Mouse (Mus musculus) testis, adult 2 months (tissue): ENCODE results near the gene Gm21958. TPM values are rescaled to one million over a fixed set of nuclear protein-coding genes. Genes with fewer than 3 reads are reported as not detected.

Source experiments
- H3K27ac ChIP-seq: fragments of 200-500 bp; 2 replicates; pipeline ENCODE4 v1.5.1; 2012; ENCODE audit warnings: low read depth, low read length; ENCODE audit not compliant: control insufficient read depth, insufficient read depth
- H3K27me3 ChIP-seq: fragments of 200-500 bp; 2 replicates; pipeline ENCODE4 v1.6.1; 2012; ENCODE audit warnings: mild to moderate bottlenecking, low read length, moderate library complexity; ENCODE audit not compliant: control insufficient read depth, insufficient read depth
- H3K36me3 ChIP-seq: fragments of 200-500 bp; 2 replicates; pipeline ENCODE4 v1.6.1; 2012; ENCODE audit warnings: mild to moderate bottlenecking, low read length; ENCODE audit not compliant: control insufficient read depth, insufficient read depth
- H3K4me1 ChIP-seq: fragments of 200-500 bp; 2 replicates; pipeline ENCODE4 v1.6.1; 2012; ENCODE audit warnings: low read length; ENCODE audit not compliant: control insufficient read depth, insufficient read depth
- H3K4me3 ChIP-seq: fragments of 200-500 bp; 2 replicates; pipeline ENCODE4 v1.5.1; 2012; ENCODE audit warnings: low read depth, mild to moderate bottlenecking, low read length, moderate library complexity, mixed read lengths; ENCODE audit not compliant: control insufficient read depth
- CTCF ChIP-seq: fragments of 200-500 bp; IDR thresholded peaks from 2 replicates; pipeline ENCODE4 v1.5.1; 2012; ENCODE audit warnings: low read depth, mild to moderate bottlenecking, inconsistent platforms, low read length, moderate library complexity; ENCODE audit not compliant: control insufficient read depth, insufficient read depth, insufficient replicate concordance
- POLR2A ChIP-seq: fragments of 200-500 bp; IDR thresholded peaks from 2 replicates; pipeline ENCODE4 v1.6.1; 2012; ENCODE audit warnings: low read depth, mild to moderate bottlenecking, inconsistent platforms, low read length, moderate library complexity; ENCODE audit not compliant: control insufficient read depth
- polyA plus RNA-seq: library from polyadenylated mRNA; depleted of rRNA; stranded (reverse); fragments of >200 nt; gene quantifications from 2 replicates; pipeline ENCODE4 v1.2.3, GENCODE M21; 2012

Gm21958 gene
- polyA plus RNA-seq, 1 experiment: not detected

DNA sequence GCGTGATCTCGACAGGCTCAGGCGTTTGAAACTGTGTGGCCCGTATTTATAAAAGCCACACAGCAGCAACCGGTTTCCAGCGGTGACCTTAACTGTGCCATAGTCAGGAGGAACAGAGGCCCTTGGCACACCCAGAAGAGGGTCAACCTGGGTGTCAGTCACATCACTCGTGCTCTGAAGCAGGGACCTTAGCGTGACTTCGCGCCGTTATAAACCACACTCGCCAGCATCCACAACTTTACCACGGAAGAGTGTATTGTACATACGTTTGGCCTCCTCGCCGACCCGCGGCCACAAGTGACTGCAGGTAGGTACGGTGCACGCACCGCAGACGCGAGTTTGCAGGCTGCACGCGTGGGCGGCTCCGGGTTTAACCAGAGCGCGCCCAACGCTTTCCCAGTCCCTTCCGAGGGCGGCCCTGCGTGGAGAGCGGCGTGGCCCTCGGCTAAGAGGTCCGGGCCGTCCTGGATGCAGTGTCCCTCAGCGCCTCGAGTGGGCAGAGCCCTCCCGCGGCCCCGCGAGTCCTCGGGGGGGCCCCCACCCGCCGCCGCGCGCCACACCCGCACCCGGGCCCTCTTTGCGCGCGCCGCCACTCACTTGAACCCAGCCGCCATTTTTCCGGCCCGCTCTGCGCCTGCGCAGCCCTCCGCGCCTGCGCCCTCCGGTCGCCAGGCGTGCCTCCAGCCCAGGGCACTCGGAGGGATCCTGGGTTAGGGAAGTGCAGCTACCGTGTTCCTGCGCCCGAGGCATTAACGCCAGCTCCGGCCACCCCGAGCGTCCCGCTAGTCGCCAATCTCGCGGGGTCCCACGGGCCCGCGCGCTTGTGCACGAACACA, 20.5 kb upstream of the Gm21958 start:
- H3K27me3 ChIP-seq: no peaks in the 10 kb centered on the region
- TF ChIP-seq POLR2A (peak; percentile 80; the same call in 1 of the 2 replicates), CTCF (no peak)
- H3K27ac ChIP-seq: peak overlapping the region; percentile 83
- peaks cover 3% of the 10 kb centered on the region for H3K4me1 ChIP-seq
- H3K36me3 ChIP-seq: no peaks in the 10 kb centered on the region
- peak overlapping the region; percentile 90 for H3K4me3 ChIP-seq

DNA sequence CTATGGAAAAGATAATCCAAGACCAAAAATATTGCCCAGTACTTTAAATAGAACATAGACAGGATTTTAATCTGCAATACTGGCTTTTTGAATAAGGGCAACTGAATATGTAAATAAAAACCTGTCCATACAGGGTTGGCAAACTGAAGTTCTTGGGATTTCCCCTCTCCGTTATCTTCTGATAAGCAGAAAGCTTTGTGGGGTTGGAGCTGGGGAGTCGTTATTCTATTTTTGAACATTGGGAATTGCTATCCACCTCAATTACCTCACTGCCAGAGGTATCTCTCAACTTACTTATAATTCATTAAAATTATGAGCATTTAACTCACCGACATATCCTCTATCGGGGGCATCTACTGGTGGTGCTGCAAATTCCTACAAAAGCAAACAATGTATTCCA, 18.2 kb upstream of the Gm21958 start:
- TF ChIP-seq CTCF: no peak
- no peak for TF ChIP-seq POLR2A
- Histone ChIP-seq H3K27ac (no peak overlapping the region), H3K4me3 (no peak overlapping the region), H3K4me1 (peaks cover 3% of the 10 kb centered on the region), H3K27me3 (no peaks in the 10 kb centered on the region), H3K36me3 (peaks cover 2% of the 10 kb centered on the region)

DNA sequence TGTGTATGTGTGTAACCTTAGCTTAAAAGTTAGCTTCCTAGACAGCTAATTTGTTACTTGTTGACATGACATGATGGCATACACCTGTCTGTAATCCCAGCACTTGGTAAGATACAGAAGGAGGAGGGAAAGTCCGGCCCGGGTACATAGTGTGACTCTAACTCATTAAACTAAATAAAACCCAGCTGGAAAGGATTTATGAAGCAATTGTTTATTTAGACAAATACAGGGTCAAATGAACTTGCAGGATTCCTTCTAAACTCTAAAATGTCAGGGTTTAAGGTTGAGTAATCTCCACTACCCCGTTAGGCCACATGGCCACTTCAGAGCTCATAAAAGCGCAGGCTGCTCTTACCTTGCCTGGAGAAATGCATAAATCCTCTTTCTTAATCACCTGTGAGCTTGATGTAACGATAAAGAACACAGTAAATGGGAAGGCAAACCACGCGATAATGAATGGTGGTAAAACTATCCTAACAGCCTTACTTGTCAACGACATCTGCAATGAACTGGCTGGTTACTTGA, 17.5 kb upstream of the Gm21958 start:
- Histone ChIP-seq H3K36me3 (peaks cover 2% of the 10 kb centered on the region), H3K27ac (no peak overlapping the region), H3K27me3 (no peaks in the 10 kb centered on the region), H3K4me3 (no peak overlapping the region), H3K4me1 (peaks cover 3% of the 10 kb centered on the region)
- no peak for TF ChIP-seq CTCF
- TF ChIP-seq POLR2A: no peak

DNA sequence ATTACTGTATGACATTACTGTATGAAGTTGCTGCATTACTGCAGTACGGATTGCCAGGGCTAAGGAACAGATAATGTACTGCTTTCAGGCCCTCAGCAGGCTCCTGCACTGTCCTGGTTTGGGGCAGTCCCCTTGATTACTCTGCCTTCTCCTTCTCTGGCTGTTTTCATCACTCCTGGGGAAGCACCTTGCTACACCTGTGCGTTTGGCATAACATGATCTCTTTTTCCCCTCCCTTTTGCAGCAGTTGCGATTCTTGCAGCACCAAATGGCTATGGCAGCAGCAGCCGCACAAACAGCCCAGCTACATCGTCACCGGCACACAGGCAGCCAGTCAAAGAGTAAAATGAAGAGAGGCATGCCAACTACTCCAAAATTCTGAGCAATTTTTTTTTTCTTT, 13.9 kb upstream of the Gm21958 start:
- H3K4me3 ChIP-seq: no peak overlapping the region
- H3K36me3 ChIP-seq: peaks cover 3% of the 10 kb centered on the region
- no peak overlapping the region for H3K27ac ChIP-seq

DNA sequence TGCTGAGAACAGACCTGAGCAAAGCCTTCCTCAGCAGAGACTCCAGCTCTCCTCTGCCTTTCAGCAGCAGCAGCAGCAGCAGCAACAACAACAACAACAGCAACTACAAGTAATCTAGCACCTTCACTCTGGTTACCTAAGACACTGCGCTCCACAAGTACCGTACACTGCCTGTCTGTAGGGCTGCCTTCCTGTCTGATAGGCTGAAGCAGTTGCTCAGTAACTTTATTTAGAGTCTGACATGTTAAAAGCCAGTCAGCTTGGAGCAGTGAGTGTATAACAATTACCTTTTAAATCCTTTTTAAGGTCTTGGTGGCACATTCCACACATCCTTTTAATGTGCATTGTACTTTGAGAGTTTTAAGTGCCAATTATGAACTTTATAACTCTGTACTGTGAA, 13.4 kb upstream of the Gm21958 start:
- Histone ChIP-seq H3K27ac (no peak overlapping the region), H3K4me1 (no peaks in the 10 kb centered on the region), H3K27me3 (no peaks in the 10 kb centered on the region), H3K36me3 (peaks cover 3% of the 10 kb centered on the region), H3K4me3 (no peak overlapping the region)
- TF ChIP-seq CTCF (no peak), POLR2A (no peak)

More for the DNA sequence above, 13.9 kb upstream of the Gm21958 start:
- H3K4me1 ChIP-seq: no peaks in the 10 kb centered on the region
- no peaks in the 10 kb centered on the region for H3K27me3 ChIP-seq
- no peak for TF ChIP-seq POLR2A
- TF ChIP-seq CTCF: no peak

DNA sequence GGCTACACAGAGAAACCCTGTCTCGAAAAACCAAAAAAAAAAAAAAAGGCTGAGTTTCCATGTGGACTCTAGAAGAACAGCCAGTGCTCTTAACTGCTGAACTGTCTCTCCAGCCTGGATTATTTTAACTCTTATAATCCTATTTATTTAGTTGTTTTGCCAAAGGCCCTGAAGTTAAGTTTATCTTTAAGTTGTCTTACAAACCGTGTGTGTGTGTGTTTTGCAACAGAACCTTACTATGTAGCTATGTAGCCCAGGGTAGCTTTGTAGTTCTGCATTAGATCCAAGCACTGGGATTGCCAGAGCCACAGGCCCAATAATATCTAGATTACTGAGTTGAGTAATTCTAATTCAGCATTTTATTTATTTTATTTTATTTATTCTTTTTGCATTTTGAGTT, 11.2 kb upstream of the Gm21958 start:
- TF ChIP-seq POLR2A: no peak
- no peak for TF ChIP-seq CTCF
- Histone ChIP-seq H3K4me1 (no peaks in the 10 kb centered on the region), H3K27ac (no peak overlapping the region), H3K27me3 (no peaks in the 10 kb centered on the region), H3K36me3 (peaks cover 5% of the 10 kb centered on the region), H3K4me3 (no peak overlapping the region)

DNA sequence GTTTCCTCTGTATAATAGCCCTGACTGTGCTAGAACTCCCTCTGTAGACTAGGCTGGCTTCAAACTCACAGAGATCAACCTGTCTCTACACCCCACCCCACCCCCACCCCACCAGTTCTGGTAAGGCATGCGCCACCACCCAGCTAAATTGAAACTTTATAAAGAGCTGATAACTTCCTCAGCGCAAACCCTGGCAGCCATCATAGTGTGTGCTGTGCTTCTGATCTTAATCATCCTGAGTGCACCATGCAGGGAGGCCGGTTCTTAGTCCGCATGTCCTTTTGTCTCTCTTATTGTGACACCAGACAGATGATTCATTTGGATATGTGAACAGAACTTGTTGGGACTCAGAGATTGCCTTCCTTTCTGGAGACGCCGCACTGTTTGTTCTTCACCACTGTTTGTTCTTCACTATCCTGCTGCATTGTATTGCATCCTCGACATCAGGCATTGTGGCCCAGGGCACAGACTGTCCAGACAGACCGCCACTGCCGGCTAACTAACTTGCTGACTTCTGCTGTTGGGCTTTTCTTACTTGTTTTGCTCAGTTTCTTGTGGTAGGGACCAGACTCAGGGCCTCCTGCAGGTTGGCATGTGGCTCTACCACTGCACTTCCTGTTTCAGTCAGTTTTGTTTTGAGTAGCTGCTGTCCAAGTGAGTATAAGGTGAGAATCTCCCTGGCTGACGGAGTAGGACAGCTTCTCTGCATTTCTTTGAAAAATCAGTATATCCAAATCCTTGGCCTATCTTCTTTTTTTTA, 9.8 kb upstream of the Gm21958 start:
- H3K27me3 ChIP-seq: no peaks in the 10 kb centered on the region
- H3K4me1 ChIP-seq: no peaks in the 10 kb centered on the region
- H3K36me3 ChIP-seq: peaks cover 5% of the 10 kb centered on the region
- no peak overlapping the region for H3K4me3 ChIP-seq
- H3K27ac ChIP-seq: no peak overlapping the region
- TF ChIP-seq CTCF: no peak
- TF ChIP-seq POLR2A: no peak
